Mouse (Mus musculus): ENCODE measurements around the gene Trappc6a. TPM values are rescaled to one million over a fixed set of nuclear protein-coding genes. Genes with fewer than 3 reads are reported as not detected.
A peak's percentile ranks its signal among the peaks of the same experiment; 100 is the strongest.

Gene Trappc6a
- 39.4 and 41.4 TPM in 2 replicates for polyA plus RNA-seq (2015; fragmentation: Nextera tagmentation; extraction: Ambion mirVana)

GRCm38 (mm10) chr7:19508150-19508923 is at the start of gene Trappc6a, which contains the start of gene Bloc1s3:
Gene Trappc6a, plus strand, starts transcription at chr7:19508395.
Gene Bloc1s3, minus strand, starts transcription at chr7:19508367.
- peak; percentile 97 for ATAC-seq (ENCODE audit: low FRiP score, low read depth)
- peaks cover 29% of the 10 kb centered on the region for H3K4me1 ChIP-seq (replicated peaks)
- no peaks in the 10 kb centered on the region for H3K9me3 ChIP-seq
- H3K27ac ChIP-seq (replicated peaks) = peak within 1 kb of the TSS; percentile 82
- H3K4me2 ChIP-seq = peak within 1 kb of the TSS; percentile 89
- WGBS = under 1% methylated on average over 56 of the region's 56 CpGs
- peak within 1 kb of the TSS; percentile 72 for H3K9ac ChIP-seq
- H3K27me3 ChIP-seq = no peaks in the 10 kb centered on the region
- H3K4me3 ChIP-seq = peak within 1 kb of the TSS; percentile 65
- H3K36me3 ChIP-seq = no peaks in the 10 kb centered on the region

GRCm38 (mm10) chr7:19458591-19459111 is 49.5 kb upstream of the Trappc6a start, which contains the start of gene Mark4:
Gene Mark4, minus strand, starts transcription at chr7:19458821.
- H3K9ac ChIP-seq = peak within 1 kb of the TSS; percentile 70

GRCm38 (mm10) chr7:19459144-19459870 is 48.9 kb upstream of the Trappc6a start:
- Histone ChIP-seq H3K27me3 (peaks cover 8% of the 10 kb centered on the region; the same call in 1 of the 2 replicates), H3K9me3 (no peaks in the 10 kb centered on the region), H3K9ac (peak overlapping the region; percentile 70), H3K36me3 (no peaks in the 10 kb centered on the region), H3K27ac (replicated peaks) (peak overlapping the region; percentile 78), H3K4me3 (peak overlapping the region; percentile 90), H3K4me1 (replicated peaks) (peaks cover 30% of the 10 kb centered on the region), H3K4me2 (peak overlapping the region; percentile 97)
- WGBS = 12% methylated on average over 6 of the region's 6 CpGs
- no peak for ATAC-seq (ENCODE audit: low FRiP score, low read depth)

More at GRCm38 (mm10) chr7:19458591-19459111, 49.5 kb upstream of the Trappc6a start, which contains the start of gene Mark4:
- H3K27me3 ChIP-seq = peaks cover 2% of the 10 kb centered on the region; the same call in 1 of the 2 replicates
- peak within 1 kb of the TSS; percentile 97 for H3K4me2 ChIP-seq
- H3K4me1 ChIP-seq (replicated peaks) = peaks cover 30% of the 10 kb centered on the region
- 1% methylated on average over 29 of the region's 42 CpGs for WGBS
- no peaks in the 10 kb centered on the region for H3K36me3 ChIP-seq
- no peaks in the 10 kb centered on the region for H3K9me3 ChIP-seq
- H3K4me3 ChIP-seq = peak within 1 kb of the TSS; percentile 90
- peak within 1 kb of the TSS; percentile 78 for H3K27ac ChIP-seq (replicated peaks)
- ATAC-seq (ENCODE audit: low FRiP score, low read depth) = peak; percentile 82

GRCm38 (mm10) chr7:19460500-19460899 is 47.7 kb upstream of the Trappc6a start:
- Histone ChIP-seq H3K4me1 (replicated peaks) (peaks cover 30% of the 10 kb centered on the region), H3K36me3 (no peaks in the 10 kb centered on the region), H3K4me3 (no peak overlapping the region), H3K27me3 (peaks cover 19% of the 10 kb centered on the region), H3K4me2 (no peak overlapping the region), H3K27ac (replicated peaks) (no peak overlapping the region), H3K9ac (no peak overlapping the region), H3K9me3 (no peaks in the 10 kb centered on the region)
- WGBS = 79% methylated on average over 1 of the region's 1 CpGs
- no peak for ATAC-seq (ENCODE audit: low FRiP score, low read depth)

DNA sequence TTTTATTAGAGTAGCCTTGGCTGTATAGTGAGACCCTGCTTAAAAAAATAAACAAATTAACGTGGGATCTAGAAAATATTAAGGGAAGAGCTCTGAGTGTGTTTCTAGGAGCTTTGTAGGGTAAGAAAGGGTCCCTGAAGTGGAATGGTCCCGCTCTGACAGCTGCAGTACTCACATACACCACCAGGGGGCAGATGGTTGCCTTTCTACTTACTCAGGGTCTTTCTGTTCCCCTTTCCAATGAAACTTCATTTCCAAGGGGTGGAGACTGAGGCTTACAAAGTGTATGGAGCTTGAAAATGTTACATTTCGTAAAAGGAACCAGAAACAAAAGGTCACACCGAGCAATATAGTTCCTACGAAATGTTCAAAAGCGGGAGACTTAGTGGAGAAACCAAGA is 46.7 kb upstream of the Trappc6a start:
- peaks cover 29% of the 10 kb centered on the region for H3K27me3 ChIP-seq
- H3K9ac ChIP-seq = no peak overlapping the region
- H3K9me3 ChIP-seq = no peaks in the 10 kb centered on the region
- no peak for ATAC-seq (ENCODE audit: low FRiP score, low read depth)
- WGBS = 13% methylated on average over 6 of the region's 6 CpGs
- no peak overlapping the region for H3K4me2 ChIP-seq
- no peak overlapping the region for H3K27ac ChIP-seq (replicated peaks)
- no peaks in the 10 kb centered on the region for H3K36me3 ChIP-seq
- H3K4me3 ChIP-seq = no peak overlapping the region
- peaks cover 22% of the 10 kb centered on the region for H3K4me1 ChIP-seq (replicated peaks)

DNA sequence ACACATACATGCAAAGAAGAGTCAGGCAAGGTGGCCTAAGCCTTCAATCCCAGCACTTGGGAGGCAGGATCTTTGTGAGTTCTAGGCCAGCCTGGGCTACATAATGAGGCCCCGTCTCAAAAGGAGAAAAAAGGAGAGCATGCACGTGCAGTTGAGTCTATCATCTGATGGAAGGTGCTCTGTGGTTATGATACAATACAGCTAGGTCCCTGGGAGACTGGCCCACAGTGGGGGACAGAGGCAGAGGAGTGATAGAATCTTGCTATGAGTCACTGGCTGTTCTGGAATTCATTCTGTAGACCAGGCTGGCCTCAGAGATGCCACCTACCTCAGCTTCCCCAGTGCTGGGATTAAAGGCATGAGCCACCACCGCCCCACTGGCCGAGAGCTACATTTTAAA is 45.8 kb upstream of the Trappc6a start:
- Histone ChIP-seq H3K36me3 (no peaks in the 10 kb centered on the region), H3K9me3 (no peaks in the 10 kb centered on the region), H3K27me3 (peaks cover 37% of the 10 kb centered on the region), H3K4me3 (no peak overlapping the region), H3K4me2 (no peak overlapping the region), H3K9ac (no peak overlapping the region), H3K4me1 (replicated peaks) (peaks cover 13% of the 10 kb centered on the region), H3K27ac (replicated peaks) (no peak overlapping the region)
- WGBS = 62% methylated on average over 4 of the region's 4 CpGs
- no peak for ATAC-seq (ENCODE audit: low FRiP score, low read depth)

DNA sequence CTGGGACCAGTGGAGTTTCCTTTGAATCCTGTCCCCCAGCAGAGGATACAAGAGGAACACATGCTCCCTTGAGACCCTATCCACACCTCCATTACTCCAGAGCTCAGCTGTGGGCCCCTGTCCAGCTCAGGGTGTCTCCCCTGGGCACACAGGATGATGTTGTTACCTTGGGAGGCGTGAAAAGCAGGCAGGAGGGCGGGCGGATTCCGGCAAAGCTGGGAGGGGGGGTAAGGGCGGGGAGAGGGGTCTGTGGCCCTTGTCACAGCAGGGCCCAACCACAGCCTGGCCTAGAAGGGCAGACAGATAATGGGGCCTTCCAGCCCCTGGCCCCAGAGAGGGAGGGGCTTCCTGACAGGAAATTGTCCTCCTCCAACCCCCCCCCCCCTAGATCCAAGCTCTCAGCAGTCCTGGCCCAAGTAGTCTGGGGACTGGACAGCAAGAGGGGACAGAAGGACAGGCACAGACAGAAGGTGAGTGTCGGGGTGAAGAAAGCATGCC is 45.3 kb upstream of the Trappc6a start, which contains the start of gene Exoc3l2:
Exoc3l2 (plus strand) TSS at position 448 of the 498 bp plus-strand sequence.
- Histone ChIP-seq H3K27ac (replicated peaks) (no peak within 1 kb of the TSS), H3K4me1 (replicated peaks) (peaks cover 9% of the 10 kb centered on the region), H3K9me3 (no peaks in the 10 kb centered on the region), H3K9ac (no peak within 1 kb of the TSS), H3K27me3 (peaks cover 40% of the 10 kb centered on the region), H3K4me3 (no peak within 1 kb of the TSS), H3K36me3 (no peaks in the 10 kb centered on the region), H3K4me2 (no peak within 1 kb of the TSS)
- 26% methylated on average over 6 of the region's 6 CpGs for WGBS
- ATAC-seq (ENCODE audit: low FRiP score, low read depth) = no peak

- WGBS = 17% methylated on average over 22 of the region's 22 CpGs
- Histone ChIP-seq H3K27ac (replicated peaks) (no peak overlapping the region), H3K27me3 (peaks cover 50% of the 10 kb centered on the region), H3K36me3 (no peaks in the 10 kb centered on the region), H3K9ac (no peak overlapping the region), H3K4me3 (no peak overlapping the region), H3K4me1 (replicated peaks) (peaks cover 1% of the 10 kb centered on the region; the same call in 1 of the 2 replicates), H3K4me2 (no peak overlapping the region), H3K9me3 (no peaks in the 10 kb centered on the region)
- no peak for ATAC-seq (ENCODE audit: low FRiP score, low read depth)
Measured at GRCm38 (mm10) chr7:19464367-19465307, 43.6 kb upstream of the Trappc6a start.

DNA sequence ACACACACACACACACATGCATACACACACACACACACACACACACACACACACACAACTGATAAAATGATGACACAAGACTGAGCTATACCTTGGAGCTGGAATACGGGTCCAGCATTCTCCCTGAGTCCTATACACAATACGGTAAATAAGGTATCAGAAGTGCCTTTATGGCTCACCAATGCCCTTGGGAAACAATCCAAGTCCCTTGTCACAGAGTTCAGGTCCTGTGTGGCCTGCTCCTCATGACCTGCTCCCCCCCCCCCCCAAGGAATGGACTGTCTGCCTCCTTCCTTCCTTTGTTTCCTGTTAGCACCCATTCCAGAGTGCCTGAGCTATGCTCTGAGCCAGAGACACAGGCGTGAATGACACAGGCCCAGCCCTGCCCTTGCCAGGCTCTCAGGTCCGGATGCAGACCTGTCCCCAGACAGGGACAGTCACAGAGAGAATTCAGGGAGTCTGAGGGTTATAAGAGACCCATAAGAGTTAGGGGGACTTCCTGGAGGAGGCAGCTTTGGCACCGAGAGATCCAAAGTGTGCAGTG is 41.5 kb upstream of the Trappc6a start:
- H3K27me3 ChIP-seq = peaks cover 67% of the 10 kb centered on the region
- whole genome bisulfite sequencing = 62% methylated on average over 5 of the region's 5 CpGs
- H3K4me2 ChIP-seq = no peak overlapping the region
- no peak overlapping the region for H3K9ac ChIP-seq
- no peak overlapping the region for H3K27ac ChIP-seq (replicated peaks)
- no peak for ATAC-seq (ENCODE audit: low FRiP score, low read depth)
- H3K36me3 ChIP-seq = no peaks in the 10 kb centered on the region
- no peaks in the 10 kb centered on the region for H3K4me1 ChIP-seq (replicated peaks)
- no peaks in the 10 kb centered on the region for H3K9me3 ChIP-seq
- H3K4me3 ChIP-seq = no peak overlapping the region

DNA sequence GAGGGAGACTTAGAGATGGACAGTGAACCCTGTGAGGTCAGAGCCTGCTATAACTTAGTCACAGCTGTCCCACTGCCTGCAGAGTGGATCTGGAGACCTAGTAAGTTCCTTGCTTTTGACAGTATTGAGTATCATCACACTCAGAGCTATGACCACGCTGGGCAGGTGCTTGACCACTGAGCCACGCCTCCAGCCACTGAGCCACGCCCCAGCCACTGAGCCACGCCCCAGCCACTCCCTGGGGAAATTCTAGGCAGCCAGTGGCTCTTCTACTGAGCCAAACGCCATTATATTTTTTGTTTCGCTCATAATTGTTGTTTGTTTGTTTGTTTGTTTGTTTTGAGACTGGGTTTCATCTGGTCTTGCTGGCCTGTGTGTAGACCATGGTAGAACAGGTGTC is 40.6 kb upstream of the Trappc6a start:
- Histone ChIP-seq H3K9ac (no peak overlapping the region), H3K4me3 (no peak overlapping the region), H3K4me2 (no peak overlapping the region), H3K27me3 (peaks cover 77% of the 10 kb centered on the region), H3K36me3 (no peaks in the 10 kb centered on the region), H3K27ac (replicated peaks) (no peak overlapping the region), H3K9me3 (no peaks in the 10 kb centered on the region), H3K4me1 (replicated peaks) (no peaks in the 10 kb centered on the region)
- no peak for ATAC-seq (ENCODE audit: low FRiP score, low read depth)
- whole genome bisulfite sequencing = 36% methylated on average over 6 of the region's 6 CpGs

DNA sequence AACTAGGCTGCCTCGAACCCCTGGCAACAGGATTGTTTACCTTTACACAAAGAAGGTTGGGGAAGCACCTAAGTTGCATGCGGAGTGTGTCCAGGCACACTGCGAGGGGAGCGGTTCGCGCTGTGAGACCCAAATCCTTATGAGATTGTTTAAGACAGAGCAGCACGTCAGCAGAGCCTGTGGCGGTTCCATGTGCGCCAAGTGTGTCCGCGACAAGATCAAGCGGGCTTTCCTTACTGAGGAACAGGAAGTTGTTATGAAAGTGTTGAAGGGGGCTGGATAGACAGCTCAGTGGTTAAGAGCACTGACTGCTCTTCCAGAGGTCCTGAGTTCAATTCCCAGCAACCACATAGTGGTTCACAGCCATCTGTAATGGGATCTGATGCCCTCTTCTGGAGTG is 39.9 kb upstream of the Trappc6a start:
- H3K9me3 ChIP-seq = no peaks in the 10 kb centered on the region
- no peak overlapping the region for H3K9ac ChIP-seq
- peaks cover 83% of the 10 kb centered on the region for H3K27me3 ChIP-seq
- H3K4me3 ChIP-seq = no peak overlapping the region
- H3K4me2 ChIP-seq = no peak overlapping the region
- no peaks in the 10 kb centered on the region for H3K36me3 ChIP-seq
- H3K4me1 ChIP-seq (replicated peaks) = peaks cover 1% of the 10 kb centered on the region; the same call in 1 of the 2 replicates
- 73% methylated on average over 12 of the region's 12 CpGs for WGBS
- H3K27ac ChIP-seq (replicated peaks) = no peak overlapping the region
- no peak for ATAC-seq (ENCODE audit: low FRiP score, low read depth)

All from hindbrain, embryonic 15.5 days (tissue).